Mouse (Mus musculus): Measurements from ENCODE around the gene Tgm2. TPM values are rescaled to one million over a fixed set of nuclear protein-coding genes. Genes with fewer than 3 reads are reported as not detected.
A peak's percentile ranks its signal among the peaks of the same experiment; 100 is the strongest.

The Tgm2 gene
- polyA plus RNA-seq, 1 experiment: 9.5 TPM

DNA sequence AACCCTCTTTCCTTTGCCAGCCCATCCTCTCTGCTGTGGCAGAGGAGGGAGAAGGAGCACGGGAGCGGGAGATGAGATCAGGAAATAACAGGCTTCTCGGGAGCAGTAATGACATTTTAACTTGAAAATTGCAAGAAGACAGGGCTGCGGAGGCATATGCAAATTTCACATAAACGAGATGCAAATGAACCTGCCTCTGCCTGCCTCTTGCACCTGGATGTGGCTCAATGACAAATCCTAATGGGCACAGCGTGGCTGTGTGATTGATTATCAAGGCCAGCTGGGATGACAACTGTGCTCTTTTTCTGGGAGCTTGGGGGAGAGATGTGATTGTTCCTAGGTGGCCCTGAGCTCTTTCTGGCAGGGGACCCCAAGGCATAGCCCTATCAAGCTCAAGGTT, 35.7 kb upstream of the Tgm2 start:
- H3K4me1 ChIP-seq (ENCODE audit: control insufficient read depth, insufficient read depth, low read length): peaks cover 9% of the 10 kb centered on the region
- no peak for TF ChIP-seq CTCF (IDR thresholded peaks at IDR 0.05; ENCODE audit: control insufficient read depth, insufficient read depth, insufficient replicate concordance, low read depth, low read length)
- no peak for TF ChIP-seq POLR2A (IDR thresholded peaks at IDR 0.05; ENCODE audit: control insufficient read depth, low read depth, low read length)
- H3K4me3 ChIP-seq (ENCODE audit: control insufficient read depth, low read depth, low read length): no peak overlapping the region
- H3K36me3 ChIP-seq (ENCODE audit: control insufficient read depth, insufficient read depth, low read length): no peaks in the 10 kb centered on the region
- no peaks in the 10 kb centered on the region for H3K27me3 ChIP-seq (ENCODE audit: control insufficient read depth, insufficient read depth, low read length)
- no peak overlapping the region for H3K27ac ChIP-seq (ENCODE audit: control insufficient read depth, insufficient read depth, low read depth, low read length)

DNA sequence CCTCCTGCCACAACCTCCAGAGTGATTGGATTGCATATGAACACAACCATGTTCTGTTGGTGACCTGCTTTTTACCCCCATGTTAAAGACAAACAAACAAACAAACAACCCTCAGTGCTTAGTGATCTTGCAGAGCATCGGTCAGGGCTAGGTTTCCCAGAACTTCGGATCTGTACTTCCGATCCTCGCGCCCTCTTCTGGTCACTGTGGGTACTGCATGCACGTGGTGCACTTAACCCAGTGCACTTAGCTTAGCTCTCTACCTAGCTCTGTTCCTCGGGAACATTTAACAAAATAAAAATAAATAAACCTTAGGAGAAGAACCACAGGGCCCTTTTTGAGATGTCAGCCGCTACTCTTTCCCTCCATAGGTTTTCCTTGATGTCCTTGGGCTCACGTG, 34.6 kb upstream of the Tgm2 start:
- no peaks in the 10 kb centered on the region for H3K27me3 ChIP-seq (ENCODE audit: control insufficient read depth, insufficient read depth, low read length)
- no peak overlapping the region for H3K27ac ChIP-seq (ENCODE audit: control insufficient read depth, insufficient read depth, low read depth, low read length)
- H3K36me3 ChIP-seq (ENCODE audit: control insufficient read depth, insufficient read depth, low read length): no peaks in the 10 kb centered on the region
- no peak overlapping the region for H3K4me3 ChIP-seq (ENCODE audit: control insufficient read depth, low read depth, low read length)
- no peak for TF ChIP-seq POLR2A (IDR thresholded peaks at IDR 0.05; ENCODE audit: control insufficient read depth, low read depth, low read length)
- peak; percentile 99 for TF ChIP-seq CTCF (IDR thresholded peaks at IDR 0.05; ENCODE audit: control insufficient read depth, insufficient read depth, insufficient replicate concordance, low read depth, low read length)
- peaks cover 9% of the 10 kb centered on the region for H3K4me1 ChIP-seq (ENCODE audit: control insufficient read depth, insufficient read depth, low read length)

DNA sequence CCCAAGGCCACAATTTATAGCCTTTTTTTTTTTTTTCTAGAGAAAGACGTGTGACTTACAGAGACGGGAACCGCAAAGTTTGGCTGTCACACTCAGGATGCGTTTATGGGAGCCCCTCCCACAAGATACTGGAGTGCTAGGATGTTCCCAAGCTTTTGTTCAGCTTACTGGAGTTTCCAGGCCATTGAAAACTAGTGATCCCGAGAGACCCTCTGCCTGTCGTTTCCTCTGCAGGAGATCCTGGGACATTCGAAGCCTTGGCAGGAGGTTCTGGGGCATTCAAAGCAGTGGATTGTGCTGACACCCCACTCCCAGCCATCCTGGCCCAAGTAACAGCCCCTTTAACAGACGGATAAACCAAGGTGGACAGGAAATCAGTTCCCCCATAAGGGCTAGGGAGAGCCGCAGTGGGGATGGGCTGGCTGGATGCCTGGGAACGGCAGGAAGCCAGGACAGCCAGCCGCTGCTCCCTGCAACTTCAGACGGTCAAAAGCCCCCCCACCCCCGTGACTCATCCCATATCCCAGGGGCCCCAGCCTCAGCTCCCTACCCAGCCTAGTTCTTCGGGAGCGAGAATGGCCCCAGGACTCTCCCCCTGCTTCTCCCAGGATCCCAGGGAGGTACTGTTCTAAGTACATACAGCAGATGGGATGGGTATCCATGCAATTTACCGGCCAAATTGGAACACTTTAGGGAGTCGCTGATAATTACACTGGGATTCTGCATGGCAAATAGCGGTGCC, 33.3 kb upstream of the Tgm2 start:
- no peaks in the 10 kb centered on the region for H3K36me3 ChIP-seq (ENCODE audit: control insufficient read depth, insufficient read depth, low read length)
- peaks cover 9% of the 10 kb centered on the region for H3K4me1 ChIP-seq (ENCODE audit: control insufficient read depth, insufficient read depth, low read length)
- H3K27me3 ChIP-seq (ENCODE audit: control insufficient read depth, insufficient read depth, low read length): no peaks in the 10 kb centered on the region
- peak overlapping the region; percentile 28; the same call in 1 of the 2 replicates for H3K27ac ChIP-seq (ENCODE audit: control insufficient read depth, insufficient read depth, low read depth, low read length)
- H3K4me3 ChIP-seq (ENCODE audit: control insufficient read depth, low read depth, low read length): no peak overlapping the region
- TF ChIP-seq CTCF (IDR thresholded peaks at IDR 0.05; ENCODE audit: control insufficient read depth, insufficient read depth, insufficient replicate concordance, low read depth, low read length) (no peak), POLR2A (IDR thresholded peaks at IDR 0.05; ENCODE audit: control insufficient read depth, low read depth, low read length) (no peak)

DNA sequence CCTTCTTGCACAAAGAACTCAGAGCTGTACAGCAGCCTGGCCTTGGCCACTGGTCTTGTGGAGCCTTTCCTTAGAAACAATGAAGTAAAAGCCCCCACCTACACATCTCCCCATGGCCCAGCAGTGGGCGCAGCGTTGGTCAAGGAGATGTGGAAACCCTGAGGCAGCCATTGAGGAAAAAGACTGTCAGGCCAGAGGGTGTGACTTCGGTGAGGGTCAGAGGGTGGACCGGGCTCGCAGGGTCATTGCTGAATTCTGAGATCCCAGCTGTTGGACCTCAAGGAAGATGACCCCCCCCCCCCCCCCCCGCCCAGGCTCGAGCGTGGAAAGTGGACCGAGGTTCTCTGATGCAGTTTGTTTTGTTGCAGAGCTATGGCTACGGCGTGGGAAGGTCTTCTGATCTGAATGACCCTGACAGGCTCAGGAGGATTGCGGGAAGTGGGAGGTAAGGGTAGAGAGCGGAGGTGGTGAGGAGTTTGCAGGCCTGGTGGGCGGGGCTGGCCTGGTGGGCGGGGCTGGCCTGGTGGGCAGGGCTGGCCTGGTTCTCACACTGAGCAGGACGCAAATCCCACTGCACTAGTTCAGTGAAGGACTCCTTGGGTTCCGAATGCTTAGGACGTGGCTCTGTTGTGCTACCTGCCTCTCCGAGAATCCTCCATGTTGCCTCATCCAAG, 32.6 kb upstream of the Tgm2 start:
- H3K4me1 ChIP-seq (ENCODE audit: control insufficient read depth, insufficient read depth, low read length): peaks cover 9% of the 10 kb centered on the region
- H3K4me3 ChIP-seq (ENCODE audit: control insufficient read depth, low read depth, low read length): peak overlapping the region; percentile 44
- no peak for TF ChIP-seq POLR2A (IDR thresholded peaks at IDR 0.05; ENCODE audit: control insufficient read depth, low read depth, low read length)
- TF ChIP-seq CTCF (IDR thresholded peaks at IDR 0.05; ENCODE audit: control insufficient read depth, insufficient read depth, insufficient replicate concordance, low read depth, low read length): no peak
- H3K27me3 ChIP-seq (ENCODE audit: control insufficient read depth, insufficient read depth, low read length): no peaks in the 10 kb centered on the region
- H3K36me3 ChIP-seq (ENCODE audit: control insufficient read depth, insufficient read depth, low read length): no peaks in the 10 kb centered on the region
- H3K27ac ChIP-seq (ENCODE audit: control insufficient read depth, insufficient read depth, low read depth, low read length): no peak overlapping the region

DNA sequence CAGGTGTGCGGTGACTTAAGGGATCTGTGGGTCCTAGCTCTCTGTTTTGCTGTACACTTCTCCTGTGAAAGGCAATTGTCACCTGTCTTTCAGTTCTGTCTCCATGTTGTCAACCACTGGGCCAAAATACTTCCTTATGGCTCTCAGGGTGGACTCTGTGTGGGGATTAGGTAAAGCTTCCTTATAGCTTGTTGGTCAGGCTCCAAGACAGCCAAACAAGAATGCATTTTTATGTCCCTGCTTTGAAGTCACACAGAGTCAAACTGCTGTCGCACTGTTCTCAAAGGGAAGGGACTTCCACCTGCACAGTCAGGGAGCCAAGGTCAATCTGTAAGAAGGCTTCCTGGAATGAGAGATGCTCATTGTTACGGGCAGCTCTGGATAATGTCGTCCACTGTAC, 31.9 kb upstream of the Tgm2 start:
- H3K4me3 ChIP-seq (ENCODE audit: control insufficient read depth, low read depth, low read length): no peak overlapping the region
- H3K4me1 ChIP-seq (ENCODE audit: control insufficient read depth, insufficient read depth, low read length): peaks cover 9% of the 10 kb centered on the region
- no peaks in the 10 kb centered on the region for H3K27me3 ChIP-seq (ENCODE audit: control insufficient read depth, insufficient read depth, low read length)
- no peak for TF ChIP-seq POLR2A (IDR thresholded peaks at IDR 0.05; ENCODE audit: control insufficient read depth, low read depth, low read length)
- TF ChIP-seq CTCF (IDR thresholded peaks at IDR 0.05; ENCODE audit: control insufficient read depth, insufficient read depth, insufficient replicate concordance, low read depth, low read length): no peak
- H3K27ac ChIP-seq (ENCODE audit: control insufficient read depth, insufficient read depth, low read depth, low read length): no peak overlapping the region
- H3K36me3 ChIP-seq (ENCODE audit: control insufficient read depth, insufficient read depth, low read length): no peaks in the 10 kb centered on the region

DNA sequence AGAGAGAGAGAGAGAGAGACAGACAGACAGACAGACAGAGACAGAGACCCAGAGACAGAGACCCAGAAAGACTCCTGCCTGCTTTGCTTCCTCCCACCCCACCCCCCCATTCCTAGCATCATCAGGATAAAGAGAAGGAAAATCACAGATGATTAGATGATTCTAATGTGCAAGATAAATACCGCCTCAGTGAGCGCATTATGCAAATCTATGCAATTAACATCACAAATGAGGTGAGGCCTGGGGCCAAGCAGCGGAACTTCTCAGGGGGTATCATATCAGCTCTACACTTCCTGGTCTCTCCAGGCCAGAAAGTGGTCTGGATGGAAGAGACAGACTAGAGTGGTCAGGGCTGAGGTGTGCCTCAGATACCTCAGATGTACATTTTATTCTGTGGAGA, 31.3 kb upstream of the Tgm2 start:
- TF ChIP-seq CTCF (IDR thresholded peaks at IDR 0.05; ENCODE audit: control insufficient read depth, insufficient read depth, insufficient replicate concordance, low read depth, low read length) (no peak), POLR2A (IDR thresholded peaks at IDR 0.05; ENCODE audit: control insufficient read depth, low read depth, low read length) (no peak)
- Histone ChIP-seq H3K4me1 (ENCODE audit: control insufficient read depth, insufficient read depth, low read length) (peaks cover 9% of the 10 kb centered on the region), H3K27ac (ENCODE audit: control insufficient read depth, insufficient read depth, low read depth, low read length) (no peak overlapping the region), H3K4me3 (ENCODE audit: control insufficient read depth, low read depth, low read length) (no peak overlapping the region), H3K36me3 (ENCODE audit: control insufficient read depth, insufficient read depth, low read length) (no peaks in the 10 kb centered on the region), H3K27me3 (ENCODE audit: control insufficient read depth, insufficient read depth, low read length) (no peaks in the 10 kb centered on the region)

DNA sequence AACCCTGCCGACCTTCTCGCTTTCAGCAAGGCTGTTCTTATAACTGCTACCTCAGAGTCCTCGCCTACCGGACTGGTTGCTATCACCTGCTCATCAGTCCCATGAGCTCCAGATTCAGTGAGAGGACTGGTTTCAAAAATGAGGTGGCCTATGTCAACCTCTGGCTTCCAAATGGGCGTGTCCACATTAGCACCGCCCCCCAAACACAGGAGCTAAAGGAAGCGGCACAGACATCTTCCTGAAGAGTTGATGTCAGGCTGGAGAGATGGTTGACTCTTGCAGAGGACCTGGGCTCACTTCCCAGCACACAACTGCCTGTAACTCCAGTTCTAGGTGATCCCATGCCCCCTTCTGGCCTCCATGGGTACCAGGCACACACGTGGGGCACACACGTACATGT, 30.5 kb upstream of the Tgm2 start:
- Histone ChIP-seq H3K4me1 (ENCODE audit: control insufficient read depth, insufficient read depth, low read length) (peaks cover 9% of the 10 kb centered on the region), H3K27me3 (ENCODE audit: control insufficient read depth, insufficient read depth, low read length) (no peaks in the 10 kb centered on the region), H3K36me3 (ENCODE audit: control insufficient read depth, insufficient read depth, low read length) (no peaks in the 10 kb centered on the region), H3K4me3 (ENCODE audit: control insufficient read depth, low read depth, low read length) (no peak overlapping the region), H3K27ac (ENCODE audit: control insufficient read depth, insufficient read depth, low read depth, low read length) (no peak overlapping the region)
- TF ChIP-seq POLR2A (IDR thresholded peaks at IDR 0.05; ENCODE audit: control insufficient read depth, low read depth, low read length) (no peak), CTCF (IDR thresholded peaks at IDR 0.05; ENCODE audit: control insufficient read depth, insufficient read depth, insufficient replicate concordance, low read depth, low read length) (no peak)

All from testis, adult 2 months (tissue).